Mouse (Mus musculus) forebrain, embryonic 11.5 days (tissue): ENCODE data around the gene Il17re. TPM values are rescaled to one million over a fixed set of nuclear protein-coding genes. Genes with fewer than 3 reads are reported as not detected.

ENCODE experiments used
- ATAC-seq: fragments of 200-750 bp; cut with Nextera tagmentation; replicated peaks from 2 replicates; pipeline ENCODE4 v1.8.0; 2017; ENCODE audit warnings: moderate TSS enrichment; ENCODE audit not compliant: low FRiP score
- DNase-seq: peaks from one replicate; pipeline ENCODE4 v3.0.0-alpha.2; 2017; ENCODE audit warnings: low spot score
- H3K27ac ChIP-seq: fragments of 300-500 bp; sonication (generic); 2 replicates; pipeline ENCODE4 v1.5.1; 2014; ENCODE audit warnings: low read depth, low read length
- H3K27me3 ChIP-seq: fragments of 300-500 bp; sonication (generic); 2 replicates; pipeline ENCODE4 v1.6.1; 2014; ENCODE audit warnings: mild to moderate bottlenecking, low read length, mixed read lengths; ENCODE audit not compliant: control insufficient read depth, insufficient read depth
- H3K36me3 ChIP-seq: fragments of 300-500 bp; sonication (generic); 2 replicates; pipeline ENCODE4 v1.6.1; 2014; ENCODE audit warnings: mild to moderate bottlenecking, low read length, moderate library complexity, mixed read lengths; ENCODE audit not compliant: control insufficient read depth, insufficient read depth
- H3K4me1 ChIP-seq: fragments of 300-500 bp; sonication (generic); replicated peaks from 2 replicates; pipeline ENCODE4 v1.6.1; 2014; ENCODE audit warnings: low read length, mixed read lengths; ENCODE audit not compliant: control insufficient read depth, insufficient read depth
- H3K4me2 ChIP-seq: fragments of 300-500 bp; sonication (generic); 2 replicates; pipeline ENCODE4 v1.6.1; 2014; ENCODE audit warnings: low read depth, mild to moderate bottlenecking, low read length, moderate library complexity, mixed read lengths; ENCODE audit not compliant: severe bottlenecking
- H3K4me3 ChIP-seq: fragments of 300-500 bp; sonication (generic); 2 replicates; pipeline ENCODE4 v1.5.1; 2014; ENCODE audit warnings: low read depth, low read length
- H3K9ac ChIP-seq: fragments of 300-500 bp; sonication (generic); 2 replicates; pipeline ENCODE4 v1.6.1; 2014; ENCODE audit warnings: low read length
- H3K9me3 ChIP-seq: fragments of 300-500 bp; sonication (generic); 2 replicates; pipeline ENCODE4 v1.6.1; 2016; ENCODE audit warnings: low read length, mixed read lengths; ENCODE audit not compliant: control insufficient read depth
- WGBS: fragments of 180-500 bp; shearing (Covaris S2); extraction: QIAGEN DNeasy Blood & Tissue Kit; methylation state at CpG from one replicate; pipeline ENCODE4 v1.1.7; 2014; 5-methylcytosine and 5-hydroxymethylcytosine counted together
- polyA plus RNA-seq: library from polyadenylated mRNA; unstranded; fragments of >200 nt; fragmentation: Nextera tagmentation; extraction: Ambion mirVana; gene quantifications from 2 replicates; pipeline ENCODE4 v1.2.1, GENCODE M21; 2014

Il17re gene
- polyA plus RNA-seq, 1 experiment from 2014 or later = 1.0 TPM

GRCm38 (mm10) chr6:113438721-113439430, 19.4 kb upstream of the Il17re start:
- no peak overlapping the region for H3K9ac ChIP-seq
- no peaks in the 10 kb centered on the region for H3K27me3 ChIP-seq
- H3K27ac ChIP-seq = no peak overlapping the region
- peaks cover 4% of the 10 kb centered on the region; the same call in 1 of the 2 replicates for H3K4me1 ChIP-seq
- H3K4me3 ChIP-seq = no peak overlapping the region
- WGBS = 70% methylated on average over 12 of the region's 12 CpGs
- H3K9me3 ChIP-seq = no peaks in the 10 kb centered on the region
- no peak overlapping the region for H3K4me2 ChIP-seq
- no peaks in the 10 kb centered on the region for H3K36me3 ChIP-seq
- no peak for ATAC-seq
- DNase-seq = peak; percentile 33

GRCm38 (mm10) chr6:113440686-113441085, 17.6 kb upstream of the Il17re start:
- peaks cover 4% of the 10 kb centered on the region; the same call in 1 of the 2 replicates for H3K4me1 ChIP-seq
- ATAC-seq = no peak
- H3K4me3 ChIP-seq = no peak overlapping the region
- no peaks in the 10 kb centered on the region for H3K9me3 ChIP-seq
- no peaks in the 10 kb centered on the region for H3K36me3 ChIP-seq
- no peak overlapping the region for H3K9ac ChIP-seq
- DNase-seq = no peak
- H3K27ac ChIP-seq = no peak overlapping the region
- 91% methylated on average over 3 of the region's 3 CpGs for WGBS
- H3K4me2 ChIP-seq = no peak overlapping the region
- H3K27me3 ChIP-seq = no peaks in the 10 kb centered on the region

- H3K4me2 ChIP-seq = no peak overlapping the region
- no peak overlapping the region for H3K27ac ChIP-seq
- H3K4me1 ChIP-seq = peaks cover 4% of the 10 kb centered on the region; the same call in 1 of the 2 replicates
- ATAC-seq (no peak), DNase-seq (peak; percentile 86)
- no peak overlapping the region for H3K9ac ChIP-seq
- no peaks in the 10 kb centered on the region for H3K27me3 ChIP-seq
- no peak overlapping the region for H3K4me3 ChIP-seq
- no peaks in the 10 kb centered on the region for H3K36me3 ChIP-seq
- H3K9me3 ChIP-seq = no peaks in the 10 kb centered on the region
- WGBS = 56% methylated on average over 7 of the region's 7 CpGs
These were observed 17.1 kb upstream of the Il17re start for GRCm38 (mm10) chr6:113441147-113441680.

- Histone ChIP-seq H3K27ac (no peak overlapping the region), H3K27me3 (no peaks in the 10 kb centered on the region), H3K9ac (peak overlapping the region; percentile 78), H3K36me3 (no peaks in the 10 kb centered on the region), H3K4me2 (peak overlapping the region; percentile 62), H3K4me1 (peaks cover 4% of the 10 kb centered on the region; the same call in 1 of the 2 replicates), H3K9me3 (no peaks in the 10 kb centered on the region), H3K4me3 (peak overlapping the region; percentile 94)
- no peak for DNase-seq
- 41% methylated on average over 9 of the region's 9 CpGs for WGBS
- ATAC-seq = 0 out of 2 replicates have a peak, but pooled peaks have one; percentile 16
These were observed 16.2 kb upstream of the Il17re start for GRCm38 (mm10) chr6:113442087-113442441.

GRCm38 (mm10) chr6:113442442-113443090, 15.7 kb upstream of the Il17re start, which contains the start of gene Jagn1:
Gene Jagn1 (plus strand): TSS chr6:113442569.
- no peaks in the 10 kb centered on the region for H3K27me3 ChIP-seq
- 0 out of 2 replicates have a peak within 1 kb of the TSS, but pooled peaks have one; percentile 12 for H3K27ac ChIP-seq
- H3K9ac ChIP-seq = peak within 1 kb of the TSS; percentile 78
- peaks cover 2% of the 10 kb centered on the region; the same call in 1 of the 2 replicates for H3K36me3 ChIP-seq
- DNase-seq (peak; percentile 95), ATAC-seq (peak; percentile 91)
- H3K4me3 ChIP-seq = peak within 1 kb of the TSS; percentile 94
- H3K4me1 ChIP-seq = peaks cover 4% of the 10 kb centered on the region; the same call in 1 of the 2 replicates
- WGBS = under 1% methylated on average over 45 of the region's 45 CpGs
- H3K9me3 ChIP-seq = no peaks in the 10 kb centered on the region
- peak within 1 kb of the TSS; percentile 62 for H3K4me2 ChIP-seq

GRCm38 (mm10) chr6:113443091-113443490, 15.2 kb upstream of the Il17re start:
- WGBS = 49% methylated on average over 12 of the region's 12 CpGs
- no peak overlapping the region for H3K27ac ChIP-seq
- H3K4me2 ChIP-seq = peak overlapping the region; percentile 62
- DNase-seq (peak; percentile 51), ATAC-seq (no peak)
- no peaks in the 10 kb centered on the region for H3K27me3 ChIP-seq
- peak overlapping the region; percentile 94 for H3K4me3 ChIP-seq
- H3K9me3 ChIP-seq = no peaks in the 10 kb centered on the region
- H3K9ac ChIP-seq = peak overlapping the region; percentile 78
- peaks cover 3% of the 10 kb centered on the region; the same call in 1 of the 2 replicates for H3K36me3 ChIP-seq
- peaks cover 4% of the 10 kb centered on the region; the same call in 1 of the 2 replicates for H3K4me1 ChIP-seq

GRCm38 (mm10) chr6:113444207-113444965, 13.9 kb upstream of the Il17re start:
- no peak for ATAC-seq
- peak; percentile 30 for DNase-seq
- 95% methylated on average over 7 of the region's 8 CpGs for WGBS

GRCm38 (mm10) chr6:113447639-113448038, 10.6 kb upstream of the Il17re start:
- ATAC-seq = no peak
- WGBS = 95% methylated on average over 4 of the region's 4 CpGs
- H3K4me3 ChIP-seq = no peak overlapping the region

More at GRCm38 (mm10) chr6:113444207-113444965, 13.9 kb upstream of the Il17re start:
- no peaks in the 10 kb centered on the region for H3K27me3 ChIP-seq
- no peak overlapping the region for H3K9ac ChIP-seq
- H3K36me3 ChIP-seq = peaks cover 3% of the 10 kb centered on the region; the same call in 1 of the 2 replicates
- no peak overlapping the region for H3K27ac ChIP-seq
- H3K4me2 ChIP-seq = no peak overlapping the region
- H3K4me1 ChIP-seq = peaks cover 4% of the 10 kb centered on the region; the same call in 1 of the 2 replicates
- no peak overlapping the region for H3K4me3 ChIP-seq
- H3K9me3 ChIP-seq = no peaks in the 10 kb centered on the region

More at GRCm38 (mm10) chr6:113447639-113448038, 10.6 kb upstream of the Il17re start:
- Histone ChIP-seq H3K9me3 (no peaks in the 10 kb centered on the region), H3K27me3 (no peaks in the 10 kb centered on the region), H3K9ac (no peak overlapping the region), H3K4me2 (no peak overlapping the region), H3K36me3 (peaks cover 3% of the 10 kb centered on the region; the same call in 1 of the 2 replicates), H3K4me1 (peaks cover 2% of the 10 kb centered on the region; the same call in 1 of the 2 replicates), H3K27ac (no peak overlapping the region)
- DNase-seq = peak; percentile 38
